Mouse (Mus musculus): ENCODE data around the gene Clpb. TPM values are rescaled to one million over a fixed set of nuclear protein-coding genes. Genes with fewer than 3 reads are reported as not detected.

Clpb gene
- polyA plus RNA-seq, 1 experiment from 2014 or later = 33.0 TPM

GRCm38 (mm10) chr7:101755301-101755700 lies 91.9 kb downstream of the Clpb start:
- H3K9me3 ChIP-seq (ENCODE audit: control insufficient read depth, low read length) = no peaks in the 10 kb centered on the region
- H3K4me3 ChIP-seq (replicated peaks; ENCODE audit: low read length) = no peak overlapping the region
- DNase-seq (ENCODE audit: low spot score) = no peak
- no peak overlapping the region for H3K9ac ChIP-seq
- H3K27me3 ChIP-seq (ENCODE audit: control insufficient read depth, insufficient read depth, low read length) = no peaks in the 10 kb centered on the region
- no peaks in the 10 kb centered on the region for H3K4me1 ChIP-seq (replicated peaks; ENCODE audit: control insufficient read depth, insufficient read depth, low read length)
- WGBS = 97% methylated on average over 6 of the region's 6 CpGs
- H3K4me2 ChIP-seq (replicated peaks) = no peak overlapping the region
- peaks cover 23% of the 10 kb centered on the region; the same call in 1 of the 2 replicates for H3K36me3 ChIP-seq (replicated peaks; ENCODE audit: control insufficient read depth, insufficient read depth)
- ATAC-seq (ENCODE audit: low FRiP score) = no peak
- H3K27ac ChIP-seq = no peak overlapping the region

GRCm38 (mm10) chr7:101761899-101762780 lies 98.7 kb downstream of the Clpb start:
- H3K27me3 ChIP-seq (ENCODE audit: control insufficient read depth, insufficient read depth, low read length) = no peaks in the 10 kb centered on the region
- no peaks in the 10 kb centered on the region for H3K9me3 ChIP-seq (ENCODE audit: control insufficient read depth, low read length)
- H3K4me1 ChIP-seq (replicated peaks; ENCODE audit: control insufficient read depth, insufficient read depth, low read length) = no peaks in the 10 kb centered on the region
- ATAC-seq (ENCODE audit: low FRiP score) = no peak
- no peak overlapping the region for H3K27ac ChIP-seq
- H3K4me2 ChIP-seq (replicated peaks) = no peak overlapping the region
- H3K9ac ChIP-seq = no peak overlapping the region
- no peak for DNase-seq (ENCODE audit: low spot score)
- no peak overlapping the region for H3K4me3 ChIP-seq (replicated peaks; ENCODE audit: low read length)
- H3K36me3 ChIP-seq (replicated peaks; ENCODE audit: control insufficient read depth, insufficient read depth) = peaks cover 8% of the 10 kb centered on the region
- 86% methylated on average over 11 of the region's 11 CpGs for WGBS

- whole genome bisulfite sequencing = 88% methylated on average over 5 of the region's 5 CpGs
Measured at GRCm38 (mm10) chr7:101767335-101767907, 104.0 kb downstream of the Clpb start.

GRCm38 (mm10) chr7:101770051-101770450 lies 106.6 kb downstream of the Clpb start:
- ATAC-seq (ENCODE audit: low FRiP score) = no peak
- Histone ChIP-seq H3K9me3 (ENCODE audit: control insufficient read depth, low read length) (no peaks in the 10 kb centered on the region), H3K27me3 (ENCODE audit: control insufficient read depth, insufficient read depth, low read length) (no peaks in the 10 kb centered on the region), H3K4me1 (replicated peaks; ENCODE audit: control insufficient read depth, insufficient read depth, low read length) (peaks cover 24% of the 10 kb centered on the region), H3K27ac (no peak overlapping the region), H3K4me2 (replicated peaks) (no peak overlapping the region), H3K4me3 (replicated peaks; ENCODE audit: low read length) (no peak overlapping the region), H3K9ac (no peak overlapping the region), H3K36me3 (replicated peaks; ENCODE audit: control insufficient read depth, insufficient read depth) (peaks cover 10% of the 10 kb centered on the region)
- DNase-seq (ENCODE audit: low spot score) = no peak
- WGBS = 57% methylated on average over 7 of the region's 7 CpGs

More at GRCm38 (mm10) chr7:101767335-101767907, 104.0 kb downstream of the Clpb start:
- H3K9me3 ChIP-seq (ENCODE audit: control insufficient read depth, low read length) = no peaks in the 10 kb centered on the region
- ATAC-seq (ENCODE audit: low FRiP score) (no peak), DNase-seq (ENCODE audit: low spot score) (no peak)
- no peak overlapping the region for H3K27ac ChIP-seq
- H3K4me2 ChIP-seq (replicated peaks) = no peak overlapping the region
- peaks cover 4% of the 10 kb centered on the region for H3K36me3 ChIP-seq (replicated peaks; ENCODE audit: control insufficient read depth, insufficient read depth)
- peaks cover 14% of the 10 kb centered on the region for H3K4me1 ChIP-seq (replicated peaks; ENCODE audit: control insufficient read depth, insufficient read depth, low read length)
- no peak overlapping the region for H3K4me3 ChIP-seq (replicated peaks; ENCODE audit: low read length)
- H3K27me3 ChIP-seq (ENCODE audit: control insufficient read depth, insufficient read depth, low read length) = no peaks in the 10 kb centered on the region
- H3K9ac ChIP-seq = no peak overlapping the region

GRCm38 (mm10) chr7:101771604-101772003 lies 108.2 kb downstream of the Clpb start:
- Histone ChIP-seq H3K9ac (no peak overlapping the region), H3K4me2 (replicated peaks) (no peak overlapping the region), H3K4me3 (replicated peaks; ENCODE audit: low read length) (no peak overlapping the region), H3K36me3 (replicated peaks; ENCODE audit: control insufficient read depth, insufficient read depth) (peaks cover 7% of the 10 kb centered on the region; the same call in 1 of the 2 replicates), H3K4me1 (replicated peaks; ENCODE audit: control insufficient read depth, insufficient read depth, low read length) (peaks cover 24% of the 10 kb centered on the region), H3K27ac (no peak overlapping the region), H3K27me3 (ENCODE audit: control insufficient read depth, insufficient read depth, low read length) (no peaks in the 10 kb centered on the region), H3K9me3 (ENCODE audit: control insufficient read depth, low read length) (no peaks in the 10 kb centered on the region)
- 83% methylated on average over 1 of the region's 1 CpGs for WGBS
- ATAC-seq (ENCODE audit: low FRiP score) = no peak
- DNase-seq (ENCODE audit: low spot score) = no peak

DNA sequence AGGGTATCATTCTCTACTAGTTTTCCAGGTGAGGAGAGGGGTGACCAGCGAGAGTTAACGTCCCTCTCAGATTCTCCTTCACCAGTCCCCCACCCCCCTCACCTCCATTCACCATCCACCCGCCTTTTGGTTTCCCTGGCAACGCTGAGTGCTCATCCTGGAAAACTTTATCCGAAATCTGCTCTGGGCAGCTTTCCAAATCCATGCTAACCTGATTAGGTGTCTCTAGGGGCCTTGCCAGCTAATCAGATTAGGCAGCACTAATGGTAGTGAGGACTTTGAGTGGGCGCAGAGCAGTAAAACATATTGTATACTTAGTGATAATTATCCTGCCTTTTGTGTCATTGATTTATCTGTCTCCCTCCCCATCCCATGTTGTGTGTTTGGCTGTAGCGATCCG lies 109.3 kb downstream of the Clpb start:
- H3K4me1 ChIP-seq (replicated peaks; ENCODE audit: control insufficient read depth, insufficient read depth, low read length) = peaks cover 24% of the 10 kb centered on the region
- WGBS = 33% methylated on average over 8 of the region's 8 CpGs
- H3K9ac ChIP-seq = no peak overlapping the region
- peak; percentile 71 for DNase-seq (ENCODE audit: low spot score)
- H3K4me3 ChIP-seq (replicated peaks; ENCODE audit: low read length) = no peak overlapping the region
- no peak overlapping the region for H3K27ac ChIP-seq
- H3K4me2 ChIP-seq (replicated peaks) = no peak overlapping the region
- peaks cover 7% of the 10 kb centered on the region; the same call in 1 of the 2 replicates for H3K36me3 ChIP-seq (replicated peaks; ENCODE audit: control insufficient read depth, insufficient read depth)
- ATAC-seq (ENCODE audit: low FRiP score) = peak; percentile 76
- H3K9me3 ChIP-seq (ENCODE audit: control insufficient read depth, low read length) = no peaks in the 10 kb centered on the region
- H3K27me3 ChIP-seq (ENCODE audit: control insufficient read depth, insufficient read depth, low read length) = no peaks in the 10 kb centered on the region

- H3K4me3 ChIP-seq (replicated peaks; ENCODE audit: low read length) = no peak overlapping the region
- no peak overlapping the region for H3K4me2 ChIP-seq (replicated peaks)
- no peak overlapping the region for H3K9ac ChIP-seq
- no peak for DNase-seq (ENCODE audit: low spot score)
- H3K27me3 ChIP-seq (ENCODE audit: control insufficient read depth, insufficient read depth, low read length) = no peaks in the 10 kb centered on the region
- peaks cover 14% of the 10 kb centered on the region for H3K4me1 ChIP-seq (replicated peaks; ENCODE audit: control insufficient read depth, insufficient read depth, low read length)
- 96% methylated on average over 1 of the region's 1 CpGs for WGBS
- no peak for ATAC-seq (ENCODE audit: low FRiP score)
- H3K36me3 ChIP-seq (replicated peaks; ENCODE audit: control insufficient read depth, insufficient read depth) = peaks cover 33% of the 10 kb centered on the region
- H3K27ac ChIP-seq = no peak overlapping the region
- no peaks in the 10 kb centered on the region for H3K9me3 ChIP-seq (ENCODE audit: control insufficient read depth, low read length)
Measured at GRCm38 (mm10) chr7:101777053-101777452, 113.6 kb downstream of the Clpb start.

- H3K27ac ChIP-seq = no peak within 1 kb of the TSS
- peak within 1 kb of the TSS; percentile 44 for H3K4me2 ChIP-seq (replicated peaks)
- WGBS = under 1% methylated on average over 38 of the region's 45 CpGs
- H3K27me3 ChIP-seq (ENCODE audit: control insufficient read depth, insufficient read depth, low read length) = peaks cover 70% of the 10 kb centered on the region
- H3K4me3 ChIP-seq (replicated peaks; ENCODE audit: low read length) = peak within 1 kb of the TSS; percentile 20
- H3K4me1 ChIP-seq (replicated peaks; ENCODE audit: control insufficient read depth, insufficient read depth, low read length) = peaks cover 9% of the 10 kb centered on the region; the same call in 1 of the 2 replicates
- DNase-seq (ENCODE audit: low spot score) = no peak
- no peaks in the 10 kb centered on the region for H3K9me3 ChIP-seq (ENCODE audit: control insufficient read depth, low read length)
- H3K36me3 ChIP-seq (replicated peaks; ENCODE audit: control insufficient read depth, insufficient read depth) = no peaks in the 10 kb centered on the region
- ATAC-seq (ENCODE audit: low FRiP score) = peak; percentile 49; the same call in 1 of the 2 replicates
- no peak within 1 kb of the TSS for H3K9ac ChIP-seq
Measured at GRCm38 (mm10) chr7:101817861-101818401, 154.5 kb downstream of the Clpb start, which contains the start of gene Phox2a. Gene Phox2a (plus strand): TSS chr7:101818313.
